Mouse (Mus musculus) midbrain, embryonic 11.5 days (tissue): ENCODE measurements at regions not wholly inside any gene's neighbourhood (a gene's known extent, or its start where the extent isn't known, plus 50 kb on each side); places are given as distances from the start of the nearest gene placed in this dataset.
A peak's percentile ranks its signal among the peaks of the same experiment; 100 is the strongest.

Experiments used
- ATAC-seq: fragments of 200-750 bp; cut with Nextera tagmentation; 2 replicates; pipeline ENCODE4 v1.8.0; 2017; ENCODE audit warnings: moderate TSS enrichment, moderate library complexity; ENCODE audit not compliant: low FRiP score
- DNase-seq: peaks from one replicate; pipeline ENCODE4 v3.0.0; 2015; ENCODE audit warnings: low spot score; ENCODE audit errors: missing footprints
- H3K27ac ChIP-seq: fragments of 300-500 bp; sonication (generic); 2 replicates; pipeline ENCODE4 v1.5.1; 2014; ENCODE audit warnings: low read depth, low read length
- H3K27me3 ChIP-seq: fragments of 300-500 bp; sonication (generic); 2 replicates; pipeline ENCODE4 v1.6.1; 2014; ENCODE audit warnings: mild to moderate bottlenecking, low read length, moderate library complexity, mixed read lengths; ENCODE audit not compliant: control insufficient read depth, insufficient read depth
- H3K36me3 ChIP-seq: fragments of 300-500 bp; sonication (generic); 2 replicates; pipeline ENCODE4 v1.6.1; 2014; ENCODE audit warnings: mild to moderate bottlenecking, low read length, moderate library complexity, mixed read lengths; ENCODE audit not compliant: control insufficient read depth, insufficient read depth
- H3K4me1 ChIP-seq: fragments of 300-500 bp; sonication (generic); 2 replicates; pipeline ENCODE4 v1.6.1; 2014; ENCODE audit warnings: low read length; ENCODE audit not compliant: control insufficient read depth, insufficient read depth
- H3K4me2 ChIP-seq: fragments of 300-500 bp; sonication (generic); 2 replicates; pipeline ENCODE4 v1.6.1; 2014; ENCODE audit warnings: mild to moderate bottlenecking, moderate library complexity
- H3K4me3 ChIP-seq: fragments of 300-500 bp; sonication (generic); 2 replicates; pipeline ENCODE4 v1.5.1; 2014; ENCODE audit warnings: low read depth, low read length
- H3K9ac ChIP-seq: fragments of 300-500 bp; sonication (generic); 2 replicates; pipeline ENCODE4 v1.6.1; 2014; ENCODE audit warnings: low read length
- H3K9me3 ChIP-seq: fragments of 300-500 bp; sonication (generic); 2 replicates; pipeline ENCODE4 v1.6.1; 2016; ENCODE audit warnings: low read length; ENCODE audit not compliant: control insufficient read depth
- WGBS: fragments of 180-500 bp; shearing (Covaris S2); extraction: QIAGEN DNeasy Blood & Tissue Kit; methylation state at CpG from one replicate; pipeline ENCODE4 v1.1.7; 2014; 5-methylcytosine and 5-hydroxymethylcytosine counted together

DNA sequence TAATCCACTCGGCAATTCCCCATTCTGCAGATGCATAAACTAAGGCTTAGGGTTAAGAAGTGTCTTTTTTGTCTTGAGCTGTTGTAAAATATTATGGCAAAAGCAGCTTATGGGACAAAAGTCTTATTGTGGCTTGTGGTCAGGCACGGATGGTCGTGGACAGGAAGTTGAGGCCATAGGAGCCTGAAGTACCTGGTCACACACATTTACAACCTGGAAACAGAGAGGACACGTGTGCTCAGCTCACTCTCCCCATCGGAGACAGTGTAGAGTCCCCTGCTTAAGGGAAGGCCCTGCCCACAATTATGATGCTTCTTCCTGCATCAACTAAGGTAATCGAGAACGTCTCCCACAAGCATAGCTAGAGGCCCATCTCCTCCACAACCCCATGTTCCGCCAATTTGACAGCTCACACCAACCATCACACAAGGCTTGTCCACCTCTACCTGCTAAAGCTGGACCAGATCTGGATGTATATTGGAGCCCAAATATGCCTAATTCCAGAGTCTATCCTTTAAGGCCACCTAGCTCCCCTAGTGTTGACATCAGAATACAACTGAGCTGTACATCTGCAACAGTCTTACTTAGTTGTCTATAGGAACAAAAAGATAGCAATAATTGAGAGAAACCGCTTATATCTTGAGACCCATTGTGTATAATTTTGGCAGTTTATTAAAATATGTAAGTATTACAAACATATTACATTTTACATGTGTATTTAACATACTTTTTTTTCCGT, 89.0 kb downstream of the Dyrk2 start:
- DNase-seq (peak; percentile 85), ATAC-seq (no peak)
- Histone ChIP-seq H3K4me3 (no peak overlapping the region), H3K4me1 (no peaks in the 10 kb centered on the region), H3K9ac (no peak overlapping the region), H3K4me2 (no peak overlapping the region), H3K27ac (no peak overlapping the region), H3K9me3 (no peaks in the 10 kb centered on the region), H3K27me3 (no peaks in the 10 kb centered on the region), H3K36me3 (no peaks in the 10 kb centered on the region)
- WGBS: 91% methylated on average over 10 of the region's 10 CpGs

DNA sequence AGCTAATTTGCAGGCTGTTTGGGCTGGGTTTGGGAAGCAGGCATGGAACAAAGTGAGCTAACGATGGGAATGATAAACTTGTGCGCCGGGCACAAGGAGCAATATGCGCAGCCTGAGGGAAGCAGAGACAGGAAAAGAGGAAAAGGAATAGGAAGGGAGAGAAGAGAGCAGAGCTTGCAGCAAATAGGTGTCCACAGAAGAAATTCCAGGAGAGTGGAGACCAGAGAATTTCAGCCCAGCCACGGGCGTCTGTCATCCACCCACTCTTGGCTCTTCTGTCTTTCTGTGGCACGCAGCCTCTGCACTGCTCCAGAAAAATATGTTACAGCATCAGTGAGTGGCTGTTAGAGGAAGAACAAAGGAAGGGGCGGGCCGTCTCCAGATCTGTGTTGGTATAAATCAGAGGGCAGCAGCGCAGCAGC, 88.2 kb downstream of the Dyrk2 start:
- no peaks in the 10 kb centered on the region for H3K9me3 ChIP-seq
- no peak overlapping the region for H3K9ac ChIP-seq
- H3K4me1 ChIP-seq: no peaks in the 10 kb centered on the region
- peak; percentile 75 for DNase-seq
- no peaks in the 10 kb centered on the region for H3K36me3 ChIP-seq
- no peak overlapping the region for H3K27ac ChIP-seq
- WGBS: 91% methylated on average over 10 of the region's 10 CpGs
- ATAC-seq: no peak
- no peak overlapping the region for H3K4me2 ChIP-seq
- H3K27me3 ChIP-seq: no peaks in the 10 kb centered on the region
- H3K4me3 ChIP-seq: no peak overlapping the region

DNA sequence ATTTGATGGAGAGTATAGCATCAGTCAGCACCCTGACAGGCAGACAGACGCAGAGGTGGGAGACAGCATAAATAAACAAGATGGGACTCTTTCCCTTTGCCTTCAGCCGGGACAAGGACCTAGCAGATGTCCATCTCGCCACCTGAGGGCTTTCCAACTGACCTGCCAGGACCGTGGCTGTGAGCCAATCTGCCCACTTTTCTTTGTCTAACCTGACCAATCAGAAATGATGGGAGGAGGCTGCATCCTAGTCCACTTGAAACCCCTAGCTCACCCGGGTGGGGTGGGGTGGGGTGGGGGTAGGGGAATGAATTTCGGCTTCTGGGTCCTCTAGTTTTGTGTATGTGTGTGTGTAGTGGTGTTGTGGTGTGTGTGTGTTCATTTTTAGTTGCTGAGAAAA, 87.4 kb downstream of the Dyrk2 start:
- Histone ChIP-seq H3K27me3 (no peaks in the 10 kb centered on the region), H3K36me3 (no peaks in the 10 kb centered on the region), H3K9ac (no peak overlapping the region), H3K4me3 (no peak overlapping the region), H3K4me2 (no peak overlapping the region), H3K4me1 (no peaks in the 10 kb centered on the region), H3K9me3 (no peaks in the 10 kb centered on the region), H3K27ac (no peak overlapping the region)
- ATAC-seq: no peak
- DNase-seq: no peak
- 76% methylated on average over 6 of the region's 6 CpGs for WGBS

DNA sequence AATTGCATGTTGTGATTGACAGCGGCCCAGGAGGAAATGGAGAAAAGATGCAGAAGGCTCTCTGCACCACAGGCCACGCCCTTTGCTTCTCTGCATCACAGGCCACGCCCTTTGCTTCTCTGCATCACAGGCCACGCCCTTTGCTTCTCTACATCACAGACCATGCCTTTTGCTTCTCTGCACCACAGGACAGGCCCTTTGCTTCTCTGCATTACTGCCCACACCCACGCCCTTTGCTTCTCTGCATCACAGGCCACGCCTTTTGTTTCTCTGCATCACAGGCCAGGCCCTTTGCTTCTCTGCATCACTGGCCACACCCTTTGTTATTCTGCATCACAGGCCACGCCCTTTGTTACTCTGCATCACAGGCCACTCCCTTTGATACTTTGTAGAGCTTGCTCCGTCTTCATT, 82.7 kb downstream of the Dyrk2 start:
- H3K27ac ChIP-seq: no peak overlapping the region
- ATAC-seq (no peak), DNase-seq (no peak)
- no peaks in the 10 kb centered on the region for H3K27me3 ChIP-seq
- H3K4me3 ChIP-seq: no peak overlapping the region
- no peak overlapping the region for H3K9ac ChIP-seq
- H3K4me2 ChIP-seq: no peak overlapping the region
- no peaks in the 10 kb centered on the region for H3K4me1 ChIP-seq
- 85% methylated on average over 8 of the region's 8 CpGs for WGBS
- H3K36me3 ChIP-seq: no peaks in the 10 kb centered on the region
- H3K9me3 ChIP-seq: no peaks in the 10 kb centered on the region

DNA sequence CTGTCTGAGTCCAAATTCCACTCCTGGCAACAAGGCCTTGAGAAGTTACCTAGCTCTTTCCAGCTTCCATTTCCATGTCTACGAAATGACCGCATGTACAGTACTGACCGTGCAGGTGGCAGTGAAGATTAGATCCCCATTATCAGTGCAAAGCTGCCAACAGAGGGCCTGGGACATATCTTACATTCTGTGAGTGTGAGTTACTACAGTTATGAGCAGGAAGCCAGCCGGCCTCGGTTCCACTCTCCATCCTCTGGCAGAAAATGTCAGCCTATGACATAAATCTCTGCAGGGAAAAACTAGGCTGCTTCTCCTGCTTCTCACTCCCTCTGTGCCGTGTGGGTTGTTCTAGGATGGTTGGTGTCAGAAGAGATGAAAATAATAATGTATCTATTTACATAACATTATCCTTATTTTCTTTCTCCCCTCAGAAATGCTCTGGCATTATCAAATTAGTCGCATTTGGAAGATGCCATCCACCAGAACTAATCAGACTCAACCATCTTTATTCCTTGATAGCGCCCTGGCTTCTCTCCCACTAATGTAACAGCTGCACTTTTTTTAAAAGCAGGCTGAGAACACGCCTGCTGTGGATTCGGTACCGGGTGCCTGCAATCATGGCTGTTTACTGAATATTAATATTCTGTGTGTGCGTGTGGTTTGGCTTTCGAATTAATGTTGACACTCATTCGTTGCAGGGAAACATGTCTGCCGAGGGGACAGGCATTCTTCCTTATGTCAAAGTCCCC, 77.5 kb downstream of the Dyrk2 start:
- Histone ChIP-seq H3K9ac (no peak overlapping the region), H3K9me3 (no peaks in the 10 kb centered on the region), H3K4me2 (no peak overlapping the region), H3K4me1 (no peaks in the 10 kb centered on the region), H3K4me3 (no peak overlapping the region), H3K36me3 (no peaks in the 10 kb centered on the region), H3K27ac (no peak overlapping the region), H3K27me3 (no peaks in the 10 kb centered on the region)
- 91% methylated on average over 15 of the region's 15 CpGs for WGBS
- no peak for ATAC-seq
- no peak for DNase-seq

DNA sequence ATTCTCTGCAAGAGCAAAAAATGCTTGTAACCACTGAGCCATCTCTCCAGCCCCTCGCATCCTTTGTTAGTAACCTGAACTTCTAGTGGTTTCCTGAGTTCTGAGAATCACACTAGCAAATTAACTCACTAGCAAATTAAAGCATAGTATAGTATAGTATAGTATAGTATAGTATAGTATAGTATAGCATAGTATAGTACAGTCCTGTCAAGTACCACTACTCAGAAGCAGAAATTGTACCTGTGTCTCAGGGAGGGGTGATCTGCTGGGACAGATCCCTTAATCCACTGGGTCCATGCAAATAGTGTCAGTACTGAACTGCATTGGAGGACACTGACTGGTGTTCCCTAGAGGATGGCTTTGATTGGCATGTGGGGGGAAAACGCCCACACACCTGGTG, 76.2 kb downstream of the Dyrk2 start:
- DNase-seq: no peak
- Histone ChIP-seq H3K4me1 (no peaks in the 10 kb centered on the region), H3K9me3 (no peaks in the 10 kb centered on the region), H3K4me3 (no peak overlapping the region), H3K9ac (no peak overlapping the region), H3K27me3 (no peaks in the 10 kb centered on the region), H3K36me3 (no peaks in the 10 kb centered on the region), H3K27ac (no peak overlapping the region), H3K4me2 (no peak overlapping the region)
- no peak for ATAC-seq
- 90% methylated on average over 2 of the region's 2 CpGs for WGBS

DNA sequence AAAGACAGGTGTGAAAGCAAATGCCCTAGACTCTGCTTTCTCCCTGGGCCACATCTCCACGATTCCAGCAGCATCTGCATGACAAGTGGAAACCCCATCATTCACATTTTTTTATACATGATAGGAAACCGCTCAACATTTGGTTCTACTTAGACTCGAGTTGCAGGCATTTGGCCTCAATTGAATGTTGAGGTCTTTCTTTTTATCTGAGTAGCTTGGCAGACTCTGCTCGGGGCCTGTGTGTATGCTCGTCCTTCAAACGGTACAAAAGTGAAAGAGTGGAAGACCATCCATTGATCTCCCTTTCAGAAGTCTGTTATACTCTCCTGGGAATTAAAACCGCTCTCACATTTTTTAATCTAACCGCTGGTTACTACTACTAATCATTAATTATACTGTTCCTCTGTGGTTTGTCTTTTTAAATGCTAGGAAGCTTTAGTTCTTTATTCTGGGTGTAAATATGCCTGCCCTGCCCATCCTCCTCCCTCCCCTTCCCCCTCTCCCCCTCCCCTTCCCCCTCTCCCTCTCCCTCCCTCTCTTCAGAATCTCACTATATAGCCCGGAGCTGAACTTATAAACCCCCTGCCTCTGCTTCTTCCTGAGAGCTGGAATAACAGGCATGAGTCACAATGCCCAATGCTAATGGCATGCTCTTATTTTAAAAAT, 75.5 kb downstream of the Dyrk2 start:
- Histone ChIP-seq H3K27me3 (no peaks in the 10 kb centered on the region), H3K9ac (no peak overlapping the region), H3K4me2 (no peak overlapping the region), H3K27ac (no peak overlapping the region), H3K36me3 (no peaks in the 10 kb centered on the region), H3K9me3 (no peaks in the 10 kb centered on the region), H3K4me3 (no peak overlapping the region), H3K4me1 (no peaks in the 10 kb centered on the region)
- 67% methylated on average over 9 of the region's 9 CpGs for WGBS
- ATAC-seq (no peak), DNase-seq (no peak)

DNA sequence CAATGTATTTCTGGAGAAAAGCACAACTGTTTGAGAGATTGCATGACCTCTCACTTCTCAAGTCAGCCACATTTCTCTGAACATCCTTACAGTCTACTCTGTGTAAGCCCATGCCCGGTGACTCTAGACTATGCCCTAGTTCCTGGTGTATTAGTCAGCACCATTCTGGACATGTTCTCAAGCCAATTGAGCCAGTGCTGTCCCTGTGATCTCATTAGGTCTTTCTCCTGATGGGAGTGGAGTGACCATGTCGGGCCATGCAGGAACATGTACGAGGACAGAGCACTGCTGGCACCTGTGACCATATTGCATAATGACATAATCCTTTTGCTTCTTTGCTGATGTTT, 75.0 kb downstream of the Dyrk2 start:
- Histone ChIP-seq H3K4me3 (no peak overlapping the region), H3K27me3 (no peaks in the 10 kb centered on the region), H3K36me3 (no peaks in the 10 kb centered on the region), H3K4me1 (no peaks in the 10 kb centered on the region), H3K9ac (no peak overlapping the region), H3K9me3 (no peaks in the 10 kb centered on the region), H3K27ac (no peak overlapping the region), H3K4me2 (no peak overlapping the region)
- DNase-seq: no peak
- no peak for ATAC-seq
- 85% methylated on average over 3 of the region's 3 CpGs for WGBS

DNA sequence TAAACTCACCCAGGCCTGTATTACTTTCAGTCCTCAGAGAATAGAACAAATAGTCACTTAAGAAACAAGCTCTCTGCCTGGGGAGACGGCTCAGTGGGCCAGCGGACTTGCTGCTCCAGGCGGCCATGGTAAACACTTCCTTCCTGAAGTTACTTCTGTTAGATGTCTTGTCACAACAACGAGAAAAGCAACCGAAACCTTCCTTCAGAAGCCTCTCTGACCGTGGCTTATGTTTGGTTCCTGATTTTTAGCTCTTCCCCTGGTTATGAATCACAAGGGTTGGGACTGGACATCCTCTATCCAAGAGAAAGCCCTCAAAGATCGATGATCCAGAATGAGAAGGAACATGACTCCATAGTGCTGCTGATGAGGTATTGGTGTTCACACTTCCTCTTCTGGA, 73.5 kb downstream of the Dyrk2 start:
- no peaks in the 10 kb centered on the region for H3K36me3 ChIP-seq
- no peak overlapping the region for H3K4me3 ChIP-seq
- ATAC-seq (no peak), DNase-seq (peak; percentile 49)
- H3K27ac ChIP-seq: no peak overlapping the region
- no peaks in the 10 kb centered on the region for H3K27me3 ChIP-seq
- no peak overlapping the region for H3K9ac ChIP-seq
- WGBS: 87% methylated on average over 7 of the region's 7 CpGs
- H3K9me3 ChIP-seq: no peaks in the 10 kb centered on the region
- no peaks in the 10 kb centered on the region for H3K4me1 ChIP-seq
- no peak overlapping the region for H3K4me2 ChIP-seq
